Mouse (Mus musculus): ENCODE data around the gene Csf2rb2. TPM values are rescaled to one million over a fixed set of nuclear protein-coding genes. Genes with fewer than 3 reads are reported as not detected.

Gene Csf2rb2
- polyA plus RNA-seq, 1 experiment from 2014 or later = 0.90 TPM

DNA sequence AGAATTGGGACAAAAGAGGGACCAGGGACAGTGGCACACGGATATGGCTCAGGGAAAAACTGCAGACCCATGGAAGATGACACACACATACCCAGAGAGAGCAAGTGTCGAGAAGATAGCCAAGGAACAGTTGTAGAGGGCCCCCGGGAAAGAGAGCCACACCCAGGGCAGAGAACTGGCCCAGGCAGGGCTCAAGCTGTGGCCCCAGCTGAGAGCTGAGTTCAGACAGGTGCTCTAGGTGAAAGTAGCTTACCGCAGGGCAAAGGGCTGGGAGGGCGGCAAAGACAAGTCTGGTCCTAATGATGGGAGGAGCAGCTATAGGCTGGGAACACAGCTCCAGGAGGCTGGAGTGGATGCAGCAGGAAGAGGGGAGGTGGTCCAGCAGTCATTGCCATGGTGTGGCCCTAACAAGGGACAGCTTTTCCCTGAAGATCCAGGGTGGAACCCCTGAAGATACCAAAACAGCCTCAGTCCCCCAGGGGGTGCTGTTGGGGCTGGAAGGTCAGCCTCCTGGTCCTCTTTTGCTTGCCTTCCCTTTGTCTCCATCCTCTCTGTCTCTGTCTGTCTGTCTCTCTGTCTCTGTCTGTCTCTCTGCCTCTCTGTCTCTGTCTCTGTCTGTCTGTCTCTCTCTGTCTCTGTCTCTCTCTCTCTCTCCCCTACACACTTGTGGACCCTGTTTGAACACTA lies 70.6 kb downstream of the Csf2rb2 start:
- H3K27ac ChIP-seq (ENCODE audit: low read length) = no peak overlapping the region
- H3K9me3 ChIP-seq (replicated peaks; ENCODE audit: control insufficient read depth, low read length) = no peaks in the 10 kb centered on the region
- H3K36me3 ChIP-seq (ENCODE audit: control insufficient read depth, insufficient read depth, low read length) = no peaks in the 10 kb centered on the region
- H3K9ac ChIP-seq (ENCODE audit: low read length) = no peak overlapping the region
- H3K4me3 ChIP-seq (replicated peaks; ENCODE audit: low read length) = no peak overlapping the region
- no peaks in the 10 kb centered on the region for H3K4me1 ChIP-seq (ENCODE audit: control insufficient read depth, insufficient read depth, low read length)
- H3K4me2 ChIP-seq (ENCODE audit: low read depth, low read length) = no peak overlapping the region
- no peaks in the 10 kb centered on the region for H3K27me3 ChIP-seq (ENCODE audit: control insufficient read depth, insufficient read depth, low read length)
- ATAC-seq (ENCODE audit: insufficient read depth, low FRiP score) = no peak
- 64% methylated on average over 5 of the region's 5 CpGs for WGBS

Small RNAs within 50 kb of the gene (microRNA-seq; reads per million reads assigned to microRNA genes)
- not detected for gene Mir7676-1
- gene Mir7676-2 = not detected

Other genes starting within 250 kb of the Csf2rb2 start
- gene Cacng2, start 185.7 kb downstream of the Csf2rb2 start, polyA plus RNA-seq (2015; fragmentation: Nextera tagmentation; extraction: Ambion mirVana) = 0.04 and 0.08 TPM in 2 replicates
- gene Ift27, start 131.6 kb downstream of the Csf2rb2 start, polyA plus RNA-seq (2015; fragmentation: Nextera tagmentation; extraction: Ambion mirVana) = 57.7 and 66.6 TPM in 2 replicates
- gene Pvalb, start 99.3 kb downstream of the Csf2rb2 start, polyA plus RNA-seq (2015; fragmentation: Nextera tagmentation; extraction: Ambion mirVana) = 0.25 and 0.28 TPM in 2 replicates
- 7.5 and 11.9 TPM in 2 replicates for gene Ncf4, start 60.9 kb downstream of the Csf2rb2 start, polyA plus RNA-seq (2015; fragmentation: Nextera tagmentation; extraction: Ambion mirVana)
- gene Csf2rb, start 20.0 kb upstream of the Csf2rb2 start, polyA plus RNA-seq (2015; fragmentation: Nextera tagmentation; extraction: Ambion mirVana) = 2.4 and 3.4 TPM in 2 replicates
- not detected in 2 replicates for gene Tex33, start 90.2 kb upstream of the Csf2rb2 start, polyA plus RNA-seq (2015; fragmentation: Nextera tagmentation; extraction: Ambion mirVana)
- 123 and 146 TPM in 2 replicates for gene Tst, start 100.2 kb upstream of the Csf2rb2 start, polyA plus RNA-seq (2015; fragmentation: Nextera tagmentation; extraction: Ambion mirVana)
- gene Mpst, start 100.7 kb upstream of the Csf2rb2 start, polyA plus RNA-seq (2015; fragmentation: Nextera tagmentation; extraction: Ambion mirVana) = 6.8 TPM in 2 replicates
- gene Kctd17, start 122.8 kb upstream of the Csf2rb2 start, polyA plus RNA-seq (2015; fragmentation: Nextera tagmentation; extraction: Ambion mirVana) = 28.1 and 32.0 TPM in 2 replicates
- 1.8 TPM in 2 replicates for gene Tmprss6, start 162.9 kb upstream of the Csf2rb2 start, polyA plus RNA-seq (2015; fragmentation: Nextera tagmentation; extraction: Ambion mirVana)
- gene Il2rb, start 189.6 kb upstream of the Csf2rb2 start, polyA plus RNA-seq (2015; fragmentation: Nextera tagmentation; extraction: Ambion mirVana) = 0.75 and 0.92 TPM in 2 replicates
- 31.3 and 35.6 TPM in 2 replicates for gene C1qtnf6, start 225.7 kb upstream of the Csf2rb2 start, polyA plus RNA-seq (2015; fragmentation: Nextera tagmentation; extraction: Ambion mirVana)
- 0.12 and 0.39 TPM in 2 replicates for gene Sstr3, start 239.0 kb upstream of the Csf2rb2 start, polyA plus RNA-seq (2015; fragmentation: Nextera tagmentation; extraction: Ambion mirVana)

All from stomach, embryonic 16.5 days (tissue).